Mouse (Mus musculus): ENCODE measurements at regions not wholly inside any gene's neighbourhood (a gene's known extent, or its start where the extent isn't known, plus 50 kb on each side); places are given as distances from the start of the nearest gene placed in this dataset.
A peak's percentile ranks its signal among the peaks of the same experiment; 100 is the strongest.

GRCm38 (mm10) chr12:29192391-29192790 lies 335.8 kb upstream of the Myt1l start:
- no peak for DNase-seq (ENCODE audit: low read depth, low spot score)

GRCm38 (mm10) chr12:29211946-29212345 lies 316.2 kb upstream of the Myt1l start:
- DNase-seq (ENCODE audit: low read depth, low spot score), result no peak

DNA sequence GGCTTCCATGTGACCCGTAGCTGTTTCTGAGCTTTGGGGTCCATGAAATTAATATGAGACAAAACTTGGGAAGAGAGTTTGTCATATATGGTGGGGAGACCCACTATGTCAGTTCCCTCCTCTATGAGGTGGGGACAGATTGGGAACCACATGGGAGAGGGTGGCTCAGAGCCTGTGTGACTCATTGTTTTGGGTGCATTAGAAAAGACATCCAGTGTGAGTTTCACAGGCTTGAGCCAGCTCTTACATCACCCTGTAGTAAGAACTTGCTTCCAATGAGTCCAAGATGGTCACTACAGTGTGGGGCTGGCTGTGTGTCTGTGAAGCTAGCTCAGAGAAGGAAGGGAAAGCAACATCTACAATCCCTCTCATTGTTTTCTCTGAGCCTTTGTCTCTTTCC lies 314.6 kb upstream of the Myt1l start:
- DNase-seq (ENCODE audit: low read depth, low spot score), result no peak

DNA sequence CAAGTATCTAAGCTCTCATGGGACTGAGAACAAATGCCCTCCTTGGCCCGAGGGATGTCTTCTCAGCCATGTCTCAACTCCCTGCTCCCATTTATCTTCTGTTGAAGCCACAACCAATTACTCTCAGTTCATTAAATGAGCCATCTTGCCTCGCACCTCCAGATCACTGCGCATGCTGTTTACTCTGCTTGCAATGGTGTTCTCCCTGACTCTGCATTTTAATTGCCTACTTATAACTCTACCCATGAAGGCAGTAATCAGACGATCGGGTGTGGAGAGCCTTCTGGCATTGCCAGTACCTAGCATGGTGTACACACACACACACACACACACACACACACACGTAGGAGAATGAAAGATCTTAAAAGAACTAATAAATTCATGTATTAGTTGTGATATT lies 306.1 kb upstream of the Myt1l start:
- DNase-seq (ENCODE audit: low read depth, low spot score), result no peak

DNA sequence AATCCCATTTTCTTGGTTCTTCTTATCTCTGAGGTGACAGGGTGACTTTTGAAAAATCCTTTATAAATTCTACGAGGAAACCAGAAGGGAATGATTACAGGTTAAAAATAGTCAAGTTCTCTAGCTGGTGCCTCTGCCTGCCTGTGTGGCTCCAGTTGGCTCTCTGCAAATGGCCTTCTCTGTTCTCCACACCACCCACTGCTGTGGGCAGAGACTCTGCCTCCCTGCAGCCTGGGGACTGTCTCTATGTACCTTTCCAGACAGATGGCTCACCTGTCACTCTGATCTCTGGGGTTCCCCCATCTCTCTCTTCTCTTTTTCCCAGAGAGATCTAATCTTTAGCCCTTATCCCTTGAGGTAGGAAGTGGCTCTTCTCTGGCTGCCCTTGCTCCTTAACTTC lies 302.2 kb upstream of the Myt1l start:
- no peak for DNase-seq (ENCODE audit: low read depth, low spot score)

- DNase-seq (ENCODE audit: low read depth, low spot score), result peak; percentile 20
These were observed 295.4 kb upstream of the Myt1l start for GRCm38 (mm10) chr12:29232492-29233447.

DNA sequence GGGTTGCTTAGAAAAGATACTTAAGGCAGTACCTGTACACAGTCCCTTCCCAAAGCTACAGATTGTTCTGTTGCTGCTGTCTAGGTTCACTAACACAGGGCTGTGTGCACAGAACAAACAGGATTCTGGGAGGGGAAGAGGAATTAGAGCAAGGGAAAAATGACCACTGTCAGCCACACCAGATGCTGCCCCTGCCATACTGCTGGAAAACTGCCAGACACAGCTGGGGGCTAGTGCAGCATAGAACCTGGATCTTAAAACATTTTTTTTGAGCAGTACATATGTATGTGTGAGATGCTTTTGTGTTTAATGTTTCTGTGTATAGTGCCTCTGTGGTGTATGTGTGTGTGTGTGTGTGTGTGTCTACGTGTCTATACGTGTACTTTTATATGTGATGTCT lies 291.7 kb upstream of the Myt1l start:
- DNase-seq (ENCODE audit: low read depth, low spot score), result no peak

GRCm38 (mm10) chr12:29237516-29237915 lies 290.7 kb upstream of the Myt1l start:
- DNase-seq (ENCODE audit: low read depth, low spot score), result no peak

GRCm38 (mm10) chr12:29239482-29239881 lies 288.7 kb upstream of the Myt1l start:
- DNase-seq (ENCODE audit: low read depth, low spot score), result no peak

- DNase-seq (ENCODE audit: low read depth, low spot score), result peak; percentile 71
These were observed 288.2 kb upstream of the Myt1l start for GRCm38 (mm10) chr12:29239975-29240374.

GRCm38 (mm10) chr12:29243087-29243486 lies 285.1 kb upstream of the Myt1l start:
- no peak for DNase-seq (ENCODE audit: low read depth, low spot score)

DNA sequence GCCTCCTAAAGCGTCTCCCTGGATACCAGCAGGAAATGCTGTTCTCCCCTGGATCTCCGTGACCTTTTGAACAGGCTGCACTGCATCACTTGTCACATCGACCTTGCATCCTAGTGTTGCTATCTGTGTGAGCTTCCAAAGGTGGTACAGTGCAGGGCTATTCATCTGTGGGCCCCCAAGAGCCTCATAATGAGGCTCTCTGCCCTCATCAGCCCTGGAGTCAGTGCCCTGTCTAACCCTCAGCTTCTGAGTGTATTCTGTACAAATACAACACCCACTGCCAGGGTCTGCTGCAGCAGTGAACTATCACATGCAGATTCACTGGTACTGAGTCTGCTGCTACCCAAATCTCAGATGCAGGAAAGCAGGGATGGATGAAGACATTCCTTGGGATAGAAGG lies 282.1 kb upstream of the Myt1l start:
- no peak for DNase-seq (ENCODE audit: low read depth, low spot score)

GRCm38 (mm10) chr12:29247356-29247755 lies 280.8 kb upstream of the Myt1l start:
- DNase-seq (ENCODE audit: low read depth, low spot score), result no peak

- DNase-seq (ENCODE audit: low read depth, low spot score), result no peak
These were observed 279.7 kb upstream of the Myt1l start for GRCm38 (mm10) chr12:29248459-29248858.

- no peak for DNase-seq (ENCODE audit: low read depth, low spot score)
These were observed 272.1 kb upstream of the Myt1l start for GRCm38 (mm10) chr12:29256103-29256502.

DNA sequence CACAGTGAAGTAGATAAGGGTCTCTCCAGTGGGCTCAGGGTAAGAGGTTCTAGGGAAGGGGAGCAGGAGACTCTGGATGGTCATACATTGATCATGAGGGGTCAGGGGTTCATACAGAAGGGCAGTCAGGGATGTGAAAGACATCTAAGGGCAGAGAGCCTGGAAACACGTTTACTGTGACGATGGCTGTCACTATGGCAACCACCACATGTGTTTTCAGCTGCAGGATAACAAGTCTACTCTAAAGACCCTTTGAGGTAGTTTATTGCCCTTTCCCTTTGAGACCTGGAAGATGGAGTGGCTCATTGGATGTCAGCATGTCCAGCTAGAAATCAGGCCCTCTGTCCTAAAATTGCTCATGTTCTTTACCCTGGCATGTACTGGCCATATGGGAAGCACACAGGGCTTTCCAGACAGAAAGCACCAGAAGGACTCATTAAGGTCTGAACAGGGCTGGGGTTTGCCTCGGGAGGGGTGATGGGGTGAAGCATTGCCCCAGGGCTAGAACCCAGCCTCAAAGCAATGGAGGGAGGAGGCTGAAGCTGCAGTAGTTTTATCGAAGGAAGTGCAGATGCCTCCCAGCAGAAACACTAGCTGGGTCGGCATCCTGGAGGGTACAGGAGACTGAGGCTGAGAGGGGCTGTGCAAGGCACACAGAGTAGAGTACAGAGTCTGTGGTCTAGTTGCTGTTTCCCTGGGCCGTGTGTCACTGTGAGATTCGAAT lies 271.0 kb upstream of the Myt1l start:
- DNase-seq (ENCODE audit: low read depth, low spot score), result no peak

DNA sequence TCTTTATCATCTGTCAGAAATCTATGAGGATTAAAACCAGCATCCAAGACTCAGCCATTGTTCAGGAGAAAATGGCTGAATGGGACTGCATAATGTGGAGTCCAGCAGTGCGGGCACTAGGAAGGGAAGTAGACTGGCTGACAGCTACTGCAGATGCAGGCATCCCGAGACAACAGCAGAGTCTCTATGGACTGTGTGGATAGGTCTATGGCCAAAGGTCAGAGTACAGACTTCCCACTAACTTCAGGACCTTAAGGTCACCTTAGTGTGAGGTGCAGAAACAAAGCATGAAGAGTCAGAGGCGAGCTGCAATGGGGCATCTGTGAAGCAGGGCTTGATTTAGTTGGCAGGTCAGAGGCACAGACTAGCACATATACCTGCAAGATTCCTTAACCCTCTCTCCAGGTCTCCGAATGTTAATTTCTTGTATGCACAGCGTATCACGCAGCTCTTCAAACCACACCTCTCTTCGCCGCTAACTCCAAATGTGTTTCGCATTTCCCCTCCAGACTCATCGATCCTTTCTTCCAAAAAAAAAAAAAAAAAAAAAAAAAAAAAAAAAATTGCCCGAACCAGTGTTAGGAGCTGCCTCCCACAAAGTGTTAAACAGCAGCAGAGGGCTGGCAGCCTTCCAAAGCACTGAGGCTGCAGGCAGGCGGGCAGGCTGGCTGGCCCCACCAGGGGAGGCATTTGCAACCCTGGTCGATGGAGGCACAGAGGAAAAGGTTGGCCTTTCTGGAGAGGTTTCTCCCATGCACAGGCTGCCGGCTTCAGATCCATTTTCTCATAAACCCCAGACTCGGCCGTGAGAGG lies 270.2 kb upstream of the Myt1l start:
- peak; percentile 58 for DNase-seq (ENCODE audit: low read depth, low spot score)

DNA sequence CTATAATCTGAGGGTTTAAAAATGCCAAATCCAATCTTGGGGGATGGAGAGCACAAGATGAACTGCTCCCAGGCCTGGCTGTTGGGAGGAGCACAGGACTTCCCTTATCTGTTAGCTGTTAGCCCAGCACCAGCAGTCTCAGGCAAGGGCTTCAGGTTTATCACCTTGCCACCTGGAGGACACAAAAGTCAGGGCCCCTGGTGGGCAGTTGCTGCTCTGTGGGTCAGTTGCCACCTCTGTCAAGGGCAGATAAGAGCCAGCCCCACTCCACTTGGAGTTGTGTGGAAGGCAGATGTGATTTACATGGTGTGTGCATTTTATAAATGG lies 269.7 kb upstream of the Myt1l start:
- no peak for DNase-seq (ENCODE audit: low read depth, low spot score)

- DNase-seq (ENCODE audit: low read depth, low spot score), result no peak
These were observed 269.2 kb upstream of the Myt1l start for GRCm38 (mm10) chr12:29258966-29259365.

GRCm38 (mm10) chr12:29274166-29274565 lies 254.0 kb upstream of the Myt1l start:
- no peak for DNase-seq (ENCODE audit: low read depth, low spot score)

- no peak for DNase-seq (ENCODE audit: low read depth, low spot score)
These were observed 252.5 kb upstream of the Myt1l start for GRCm38 (mm10) chr12:29275676-29276075.

DNA sequence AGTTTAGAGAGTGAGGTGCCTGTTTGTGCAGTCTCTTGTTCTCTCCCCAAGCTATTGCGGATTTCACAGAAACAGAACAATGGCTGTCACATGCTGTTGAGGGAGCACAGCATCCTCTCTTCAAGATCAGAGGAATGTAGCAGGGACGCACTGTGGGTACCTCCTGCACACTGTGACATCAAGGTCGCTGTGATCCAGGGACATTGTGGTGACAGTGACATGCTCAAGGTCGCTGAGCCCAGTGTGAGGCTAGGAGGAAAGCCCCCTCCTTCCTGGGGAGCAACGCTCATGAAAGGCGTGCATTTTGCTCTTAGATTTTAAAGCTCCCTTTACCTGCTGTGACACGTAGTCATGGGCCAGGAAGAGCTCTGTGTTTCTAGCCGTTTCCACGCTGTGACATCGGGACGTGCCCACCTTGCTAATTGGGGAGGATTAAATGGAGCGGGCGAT lies 248.5 kb upstream of the Myt1l start:
- DNase-seq (ENCODE audit: low read depth, low spot score), result peak; percentile 24

Measured in brain, embryonic 18.5 days (tissue).